Mouse (Mus musculus) midbrain, postnatal 0 days (tissue): ENCODE measurements around the gene Nfib. TPM values are rescaled to one million over a fixed set of nuclear protein-coding genes. Genes with fewer than 3 reads are reported as not detected.

ENCODE experiments used
- ATAC-seq: fragments of 200-750 bp; cut with Nextera tagmentation; 2 replicates; pipeline ENCODE4 v1.8.0; 2017; ENCODE audit warnings: moderate number of reproducible peaks, mild to moderate bottlenecking, moderate TSS enrichment, moderate library complexity; ENCODE audit not compliant: low FRiP score
- DNase-seq: peaks from one replicate; pipeline ENCODE4 v3.0.0-alpha.2; 2015; ENCODE audit warnings: low spot score
- H3K27ac ChIP-seq: fragments of 300-500 bp; sonication (generic); 2 replicates; pipeline ENCODE4 v1.5.1; 2014; ENCODE audit warnings: low read depth, mild to moderate bottlenecking, low read length, mixed read lengths
- H3K27me3 ChIP-seq: fragments of 300-500 bp; sonication (generic); 2 replicates; pipeline ENCODE4 v1.6.1; 2014; ENCODE audit warnings: low read length, control low read depth, mixed read lengths; ENCODE audit not compliant: insufficient read depth
- H3K36me3 ChIP-seq: fragments of 300-500 bp; sonication (generic); 2 replicates; pipeline ENCODE4 v1.6.1; 2014; ENCODE audit warnings: low read length, control low read depth, mixed read lengths; ENCODE audit not compliant: insufficient read depth
- H3K4me1 ChIP-seq: fragments of 300-500 bp; sonication (generic); 2 replicates; pipeline ENCODE4 v1.6.1; 2014; ENCODE audit warnings: mild to moderate bottlenecking, control low read depth, antibody characterized with exemption, low read length, mixed read lengths; ENCODE audit not compliant: insufficient read depth
- H3K4me2 ChIP-seq: fragments of 300-500 bp; sonication (generic); 2 replicates; pipeline ENCODE4 v1.6.1; 2014; ENCODE audit warnings: low read depth, mild to moderate bottlenecking, low read length, mixed read lengths; ENCODE audit not compliant: poor library complexity, severe bottlenecking
- H3K4me3 ChIP-seq: fragments of 300-500 bp; sonication (generic); 2 replicates; pipeline ENCODE4 v1.5.1; 2014; ENCODE audit warnings: low read depth, mild to moderate bottlenecking, low read length, moderate library complexity
- H3K9ac ChIP-seq: fragments of 300-500 bp; sonication (generic); replicated peaks from 2 replicates; pipeline ENCODE4 v1.6.1; 2014; ENCODE audit warnings: mild to moderate bottlenecking, low read length, moderate library complexity, mixed read lengths; ENCODE audit not compliant: poor library complexity, severe bottlenecking
- H3K9me3 ChIP-seq: fragments of 300-500 bp; sonication (generic); 2 replicates; pipeline ENCODE4 v1.6.1; 2016; ENCODE audit warnings: low read length, control low read depth
- CTCF ChIP-seq: IDR thresholded peaks from 2 replicates; pipeline ENCODE4 v1.5.1; 2016; ENCODE audit warnings: antibody characterized with exemption, mild to moderate bottlenecking
- WGBS: fragments of 180-500 bp; shearing (Covaris S2); extraction: QIAGEN DNeasy Blood & Tissue Kit; methylation state at CpG from one replicate; pipeline ENCODE4 v1.1.7; 2014; 5-methylcytosine and 5-hydroxymethylcytosine counted together
- polyA plus RNA-seq: library from polyadenylated mRNA; unstranded; fragments of >200 nt; fragmentation: Nextera tagmentation; extraction: Ambion mirVana; gene quantifications from 2 replicates; pipeline ENCODE4 v1.2.1, GENCODE M21; 2015
- total RNA-seq: library from RNA; depleted of rRNA; stranded (reverse); fragments of >200 nt; gene quantifications from 2 replicates; pipeline ENCODE4 v1.2.3, GENCODE M21; 2014

The Nfib gene
- total and polyA plus RNA-seq, 2 experiments from 2014 or later = 27.7 to 62.8 TPM

GRCm38 (mm10) chr4:82418241-82418640, 287.3 kb downstream of the Nfib start:
- ATAC-seq (no peak), DNase-seq (no peak)
- H3K36me3 ChIP-seq = no peaks in the 10 kb centered on the region
- 68% methylated on average over 4 of the region's 4 CpGs for WGBS
- no peak overlapping the region for H3K4me2 ChIP-seq
- no peak overlapping the region for H3K4me3 ChIP-seq
- no peak for TF ChIP-seq CTCF
- H3K27me3 ChIP-seq = no peaks in the 10 kb centered on the region
- H3K27ac ChIP-seq = no peak overlapping the region
- H3K9ac ChIP-seq = no peak overlapping the region
- no peaks in the 10 kb centered on the region for H3K9me3 ChIP-seq
- H3K4me1 ChIP-seq = no peaks in the 10 kb centered on the region

- ATAC-seq = no peak
- Histone ChIP-seq H3K27me3 (no peaks in the 10 kb centered on the region), H3K36me3 (no peaks in the 10 kb centered on the region), H3K9ac (no peak overlapping the region), H3K4me2 (no peak overlapping the region), H3K4me1 (no peaks in the 10 kb centered on the region), H3K9me3 (no peaks in the 10 kb centered on the region), H3K27ac (no peak overlapping the region), H3K4me3 (no peak overlapping the region)
- no peak for TF ChIP-seq CTCF
- WGBS = 74% methylated on average over 4 of the region's 4 CpGs
- DNase-seq = peak; percentile 58
Observed at GRCm38 (mm10) chr4:82415817-82416216, 289.7 kb downstream of the Nfib start.

GRCm38 (mm10) chr4:82412651-82413050, 292.9 kb downstream of the Nfib start:
- Histone ChIP-seq H3K9me3 (no peaks in the 10 kb centered on the region), H3K27ac (no peak overlapping the region), H3K36me3 (no peaks in the 10 kb centered on the region), H3K4me1 (0 out of 2 replicates have a peak, but pooled peaks cover 3% of the 10 kb centered on the region), H3K4me3 (no peak overlapping the region), H3K9ac (no peak overlapping the region), H3K27me3 (no peaks in the 10 kb centered on the region), H3K4me2 (no peak overlapping the region)
- 81% methylated on average over 7 of the region's 7 CpGs for WGBS
- DNase-seq (no peak), ATAC-seq (no peak)
- no peak for TF ChIP-seq CTCF

- Histone ChIP-seq H3K27ac (no peak overlapping the region), H3K4me3 (no peak overlapping the region), H3K4me2 (no peak overlapping the region), H3K4me1 (0 out of 2 replicates have a peak, but pooled peaks cover 3% of the 10 kb centered on the region), H3K27me3 (no peaks in the 10 kb centered on the region), H3K36me3 (no peaks in the 10 kb centered on the region), H3K9ac (no peak overlapping the region), H3K9me3 (no peaks in the 10 kb centered on the region)
- no peak for ATAC-seq
- no peak for TF ChIP-seq CTCF
- DNase-seq = no peak
- WGBS = 57% methylated on average over 5 of the region's 5 CpGs
Observed at GRCm38 (mm10) chr4:82411965-82412364, 293.6 kb downstream of the Nfib start.

GRCm38 (mm10) chr4:82408463-82409404, 296.8 kb downstream of the Nfib start:
- Histone ChIP-seq H3K36me3 (no peaks in the 10 kb centered on the region), H3K27ac (no peak overlapping the region), H3K9ac (0 out of 2 replicates have a peak overlapping the region, but pooled peaks have one; percentile 19), H3K4me1 (0 out of 2 replicates have a peak, but pooled peaks cover 3% of the 10 kb centered on the region), H3K27me3 (no peaks in the 10 kb centered on the region), H3K9me3 (no peaks in the 10 kb centered on the region), H3K4me3 (peak overlapping the region; percentile 17; the same call in 1 of the 2 replicates), H3K4me2 (peak overlapping the region; percentile 45)
- DNase-seq = peak; percentile 52
- no peak for TF ChIP-seq CTCF
- 41% methylated on average over 22 of the region's 22 CpGs for WGBS
- ATAC-seq = no peak

- WGBS = 88% methylated on average over 6 of the region's 6 CpGs
- Histone ChIP-seq H3K9ac (no peak overlapping the region), H3K4me3 (no peak overlapping the region)
Observed at GRCm38 (mm10) chr4:82406511-82406910, 299.0 kb downstream of the Nfib start.

More at GRCm38 (mm10) chr4:82406511-82406910, 299.0 kb downstream of the Nfib start:
- DNase-seq = no peak
- no peaks in the 10 kb centered on the region for H3K9me3 ChIP-seq
- H3K27me3 ChIP-seq = no peaks in the 10 kb centered on the region
- no peaks in the 10 kb centered on the region for H3K36me3 ChIP-seq
- no peak for TF ChIP-seq CTCF
- no peak overlapping the region for H3K27ac ChIP-seq
- 0 out of 2 replicates have a peak, but pooled peaks cover 3% of the 10 kb centered on the region for H3K4me1 ChIP-seq
- H3K4me2 ChIP-seq = no peak overlapping the region
- no peak for ATAC-seq
